Mouse (Mus musculus): Measurements from ENCODE around the gene Notch1. TPM values are rescaled to one million over a fixed set of nuclear protein-coding genes. Genes with fewer than 3 reads are reported as not detected.

The Notch1 gene
- polyA plus RNA-seq, 2 experiments from 2014 or later: 21.9 to 33.0 TPM

GRCm38 (mm10) chr2:26529881-26530280 is 13.4 kb upstream of the Notch1 start:
- ATAC-seq: no peak

- ATAC-seq: no peak
Observed at GRCm38 (mm10) chr2:26529221-26529805, 12.8 kb upstream of the Notch1 start.

- no peak for ATAC-seq
Observed at GRCm38 (mm10) chr2:26526443-26527257, 10.2 kb upstream of the Notch1 start.

GRCm38 (mm10) chr2:26525355-26526018 is 9.0 kb upstream of the Notch1 start:
- ATAC-seq: no peak

GRCm38 (mm10) chr2:26522327-26522726 is 5.9 kb upstream of the Notch1 start:
- no peak for ATAC-seq

GRCm38 (mm10) chr2:26519753-26520152 is 3.3 kb upstream of the Notch1 start:
- ATAC-seq: no peak

GRCm38 (mm10) chr2:26516987-26517386 is 524 bp upstream of the Notch1 start:
- no peak for ATAC-seq

GRCm38 (mm10) chr2:26515335-26515734 is 1.1 kb downstream of the Notch1 start:
- ATAC-seq: no peak

- ATAC-seq: no peak
Observed at GRCm38 (mm10) chr2:26513105-26513745, 3.2 kb downstream of the Notch1 start.

- ATAC-seq: no peak
Observed at GRCm38 (mm10) chr2:26508661-26509060, 7.8 kb downstream of the Notch1 start.

- no peak for ATAC-seq
Observed at GRCm38 (mm10) chr2:26507961-26508391, 8.5 kb downstream of the Notch1 start.

- no peak for ATAC-seq
Observed at GRCm38 (mm10) chr2:26507481-26507886, 9.0 kb downstream of the Notch1 start.

GRCm38 (mm10) chr2:26506746-26507280 is 9.7 kb downstream of the Notch1 start:
- ATAC-seq: no peak

- ATAC-seq: no peak
Observed at GRCm38 (mm10) chr2:26504772-26505480, 11.5 kb downstream of the Notch1 start.

GRCm38 (mm10) chr2:26503661-26504575 is 12.5 kb downstream of the Notch1 start:
- ATAC-seq: peak; percentile 80

- peak; percentile 53 for ATAC-seq
Observed at GRCm38 (mm10) chr2:26502863-26503631, 13.4 kb downstream of the Notch1 start.

GRCm38 (mm10) chr2:26502299-26502862 is 14.1 kb downstream of the Notch1 start:
- ATAC-seq: no peak

GRCm38 (mm10) chr2:26501651-26502141 is 14.8 kb downstream of the Notch1 start:
- no peak for ATAC-seq

- no peak for ATAC-seq
Observed at GRCm38 (mm10) chr2:26500599-26501370, 15.7 kb downstream of the Notch1 start.

Data from CD4-positive, CD25-positive, alpha-beta regulatory T cell, adult 4 months (primary cell).